Mouse (Mus musculus) erythroblast, adult 5-6 weeks (primary cell): ENCODE results near the gene Gmfg. TPM values are rescaled to one million over a fixed set of nuclear protein-coding genes. Genes with fewer than 3 reads are reported as not detected.

Experiments used
- ATAC-seq: replicated peaks from 2 replicates; pipeline ENCODE4 v1.8.0; 2016; ENCODE audit warnings: moderate number of reproducible peaks, mild to moderate bottlenecking, moderate TSS enrichment, inconsistent platforms; ENCODE audit not compliant: poor library complexity, low FRiP score, severe bottlenecking
- total RNA-seq, 2 experiments: library from RNA; stranded (forward) in 1 of 2; stranded (reverse) in 1 of 2; fragments of 150-400 nt in 1 of 2; fragments of 200-764, 138-1000 nt in 1 of 2; gene quantifications; 2 replicates each; pipeline versions ENCODE4 v1.2.3 to v1.2.4; 2015 to 2017; ENCODE audit warnings: low replicate concordance in 2 of 2

Gene Gmfg
- total RNA-seq, 2 experiments from 2014 or later: 105 to 118 TPM

GRCm38 (mm10) chr7:28436271-28436904 lies 859 bp upstream of the Gmfg start:
- ATAC-seq: peak; percentile 94

- ATAC-seq: no peak
These were observed 717 bp downstream of the Gmfg start for GRCm38 (mm10) chr7:28437964-28438363.

- ATAC-seq: no peak
These were observed 1.5 kb downstream of the Gmfg start for GRCm38 (mm10) chr7:28438771-28439170.

GRCm38 (mm10) chr7:28440739-28441138 lies 3.5 kb downstream of the Gmfg start:
- no peak for ATAC-seq

GRCm38 (mm10) chr7:28441776-28442485 lies 4.7 kb downstream of the Gmfg start:
- no peak for ATAC-seq

GRCm38 (mm10) chr7:28442688-28443087 lies 5.4 kb downstream of the Gmfg start:
- no peak for ATAC-seq

- no peak for ATAC-seq
These were observed 7.2 kb downstream of the Gmfg start for GRCm38 (mm10) chr7:28444344-28444974.

- ATAC-seq: peak; percentile 74
These were observed 9.2 kb downstream of the Gmfg start for GRCm38 (mm10) chr7:28446446-28446845.

GRCm38 (mm10) chr7:28447101-28447830 lies 10.0 kb downstream of the Gmfg start:
- ATAC-seq: no peak

- ATAC-seq: no peak
These were observed 10.9 kb downstream of the Gmfg start for GRCm38 (mm10) chr7:28447865-28448820.

GRCm38 (mm10) chr7:28451531-28452360 lies 14.5 kb downstream of the Gmfg start, which contains the start of gene Lrfn1:
Lrfn1 (plus strand) TSS chr7:28451980.
- no peak for ATAC-seq

- ATAC-seq: no peak
These were observed 15.2 kb downstream of the Gmfg start for GRCm38 (mm10) chr7:28452361-28453005.

GRCm38 (mm10) chr7:28460361-28460760 lies 23.1 kb downstream of the Gmfg start:
- ATAC-seq: no peak

GRCm38 (mm10) chr7:28462769-28463168 lies 25.5 kb downstream of the Gmfg start:
- no peak for ATAC-seq

- no peak for ATAC-seq
These were observed 27.4 kb downstream of the Gmfg start for GRCm38 (mm10) chr7:28464416-28465212.

GRCm38 (mm10) chr7:28466721-28467212 lies 29.5 kb downstream of the Gmfg start:
- ATAC-seq: no peak

GRCm38 (mm10) chr7:28467213-28467751 lies 30.0 kb downstream of the Gmfg start:
- no peak for ATAC-seq
